Mouse (Mus musculus): Measurements from ENCODE around the gene Tex52.

Tex52 gene

DNA sequence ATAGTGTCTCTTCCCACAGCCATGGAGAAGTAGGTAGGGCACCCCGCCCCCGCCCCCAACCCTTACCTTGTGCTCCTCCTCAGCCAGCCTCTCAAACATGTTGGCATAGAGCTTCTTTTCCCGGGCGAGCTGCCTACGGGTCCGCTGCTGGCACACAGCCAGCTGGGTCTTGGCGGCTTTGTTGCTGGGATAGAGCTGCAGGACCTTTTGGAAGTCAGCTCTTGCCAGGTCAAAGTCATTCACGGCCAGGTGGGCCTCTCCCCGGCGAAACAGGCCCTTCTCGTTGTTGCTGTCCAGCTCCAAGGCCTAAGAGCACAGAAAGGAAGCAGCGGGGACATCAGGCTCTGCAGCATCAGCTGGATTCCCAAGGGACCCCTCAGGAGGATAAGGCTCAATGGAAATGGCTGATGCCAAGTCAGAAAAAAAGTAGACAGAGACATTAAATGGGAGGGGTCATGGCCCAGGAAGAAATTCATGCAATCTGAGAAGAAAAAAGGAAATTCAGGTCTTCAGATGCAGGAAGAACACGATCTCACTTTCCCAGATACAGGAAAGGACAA, 57.2 kb downstream of the Tex52 start:
- DNase-seq, result no peak

DNA sequence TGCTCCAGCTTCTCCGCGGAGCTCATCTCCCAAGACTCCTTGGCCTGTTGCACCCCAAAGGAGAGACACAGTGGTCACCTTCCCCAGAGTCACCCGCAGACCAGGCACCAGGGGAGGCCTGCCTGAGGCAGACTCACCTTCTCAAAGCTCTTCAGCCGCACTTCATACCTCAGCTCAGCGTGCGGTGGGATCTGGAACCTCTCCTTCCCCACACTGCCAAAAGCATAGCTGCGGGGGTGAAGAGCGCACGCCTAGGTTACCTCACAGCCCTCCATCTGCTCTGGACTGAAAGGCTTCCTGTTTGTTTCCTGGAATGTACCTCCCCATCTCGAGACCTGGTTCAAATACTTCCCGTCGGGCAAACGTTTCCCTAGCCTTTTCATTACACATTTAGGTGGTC, 58.3 kb downstream of the Tex52 start:
- no peak for DNase-seq

All from thymus, postnatal 36 days (tissue).